In the genomic region with DNA sequence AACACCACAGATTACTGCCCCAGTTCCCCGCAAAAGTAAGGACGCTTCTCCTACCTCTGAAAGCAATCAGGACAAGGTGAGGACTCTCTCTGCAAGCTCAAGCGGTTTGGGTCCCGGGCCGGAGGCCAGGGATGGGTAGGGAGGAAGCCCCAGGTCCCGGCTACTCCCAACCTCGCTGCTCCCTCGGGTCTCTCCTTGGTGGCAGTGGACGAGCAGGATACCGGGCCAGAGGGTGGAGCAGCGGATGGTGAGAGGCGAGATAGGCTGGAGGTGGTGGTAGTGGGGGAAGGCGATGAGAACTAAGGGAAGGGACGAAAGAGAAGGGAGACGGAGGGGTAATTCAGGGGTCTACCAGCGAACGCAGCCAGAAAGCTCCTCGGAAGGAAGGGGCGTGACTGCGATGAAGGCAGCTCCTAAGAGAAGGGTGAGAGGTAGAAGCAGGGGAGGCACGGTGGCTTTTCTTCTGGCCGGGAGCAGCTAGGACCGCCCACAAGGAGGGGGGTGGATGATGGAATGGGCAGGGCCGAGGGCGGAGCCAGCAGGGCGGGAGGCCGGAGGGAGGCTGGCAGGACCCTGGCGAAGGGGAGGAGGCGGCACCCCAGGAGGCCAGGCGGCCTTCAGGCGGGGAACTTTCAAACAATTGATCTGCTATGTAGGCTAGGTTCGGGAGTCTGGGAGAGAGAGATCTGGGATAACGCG, we compare ENCODE assay signal across 7 mouse cellular contexts. TPM values are rescaled to one million over a fixed set of nuclear protein-coding genes. Genes with fewer than 3 reads are reported as not detected.
DNase-seq lines count a peak whose midpoint lies in the region; ATAC-seq and TF ChIP-seq lines count a peak whose summit lies in the region.

TSS of gene Amot (minus strand) at position 465 of the 699 bp plus-strand sequence.

- no peaks in the 10 kb centered on the region for H3K9me3 ChIP-seq in embryonic facial prominence, embryonic 13.5 days
- H3K9me3 ChIP-seq in limb, embryonic 14.5 days (ENCODE audit: control insufficient read depth, low read length), result no peaks in the 10 kb centered on the region
- H3K9me3 ChIP-seq in midbrain, embryonic 16.5 days (replicated peaks; ENCODE audit: control insufficient read depth, low read length, poor library complexity, severe bottlenecking), result no peaks in the 10 kb centered on the region

- peak; percentile 89 to 92 for DNase-seq in heart, adult 18-20 months
- peak; percentile 92 for DNase-seq in kidney, adult 2 months
- peak; percentile 79 for DNase-seq in limb, embryonic 14.5 days (ENCODE audit: low spot score)
- peak; percentile 37 to 73 for DNase-seq in spleen, postnatal 10 days (ENCODE audit: low spot score in 2 of 2)

- TF ChIP-seq CTCF in bone marrow, adult 2 months (IDR thresholded peaks at IDR 0.05; ENCODE audit: control insufficient read depth, insufficient read depth, low read length), result no peak
- no peak for TF ChIP-seq CTCF in kidney, adult 2 months (conservative IDR thresholded peaks at IDR 0.05; ENCODE audit: insufficient read depth, insufficient read length, low read depth, low read length)

- no peak within 1 kb of the TSS for H3K27ac ChIP-seq in bone marrow, adult 2 months (ENCODE audit: control insufficient read depth, insufficient read depth, low read depth, low read length, poor library complexity)
- peak within 1 kb of the TSS; percentile 75 for H3K27ac ChIP-seq in embryonic facial prominence, embryonic 13.5 days
- H3K27ac ChIP-seq in kidney, adult 2 months (ENCODE audit: insufficient read depth, low read depth, low read length), result peak within 1 kb of the TSS; percentile 58; the same call in 1 of the 2 replicates
- peak within 1 kb of the TSS; percentile 71 for H3K27ac ChIP-seq in limb, embryonic 14.5 days (replicated peaks; ENCODE audit: low read depth, low read length)
- no peak within 1 kb of the TSS for H3K27ac ChIP-seq in midbrain, embryonic 16.5 days (ENCODE audit: low read length)

- peaks cover 10% of the 10 kb centered on the region for H3K27me3 ChIP-seq in embryonic facial prominence, embryonic 13.5 days
- no peaks in the 10 kb centered on the region for H3K27me3 ChIP-seq in kidney, adult 2 months (replicated peaks; ENCODE audit: control insufficient read depth, insufficient read depth, low read length)
- H3K27me3 ChIP-seq in limb, embryonic 14.5 days (ENCODE audit: control insufficient read depth, insufficient read depth, low read length), result no peaks in the 10 kb centered on the region
- H3K27me3 ChIP-seq in midbrain, embryonic 16.5 days (ENCODE audit: control insufficient read depth, insufficient read depth, low read depth, low read length), result no peaks in the 10 kb centered on the region

- peak; percentile 24; the same call in 1 of the 2 replicates for TF ChIP-seq POLR2A in bone marrow, adult 2 months (IDR thresholded peaks at IDR 0.05; ENCODE audit: borderline replicate concordance, control insufficient read depth, low read depth, low read length)
- peak; percentile 65 for TF ChIP-seq POLR2A in kidney, adult 2 months (IDR thresholded peaks at IDR 0.05; ENCODE audit: low read depth, low read length)
- no peak for TF ChIP-seq POLR2A in limb, embryonic 14.5 days (IDR thresholded peaks at IDR 0.05; ENCODE audit: borderline replicate concordance, extremely low read depth, insufficient read depth, insufficient read length)

- peak within 1 kb of the TSS; percentile 75 for H3K4me3 ChIP-seq in bone marrow, adult 2 months (replicated peaks; ENCODE audit: control insufficient read depth, low read depth, low read length)
- peak within 1 kb of the TSS; percentile 61 for H3K4me3 ChIP-seq in embryonic facial prominence, embryonic 13.5 days
- peak within 1 kb of the TSS; percentile 89 for H3K4me3 ChIP-seq in kidney, adult 2 months (ENCODE audit: insufficient read depth, low read depth, low read length)
- peak within 1 kb of the TSS; percentile 54 for H3K4me3 ChIP-seq in limb, embryonic 14.5 days (replicated peaks; ENCODE audit: low read length)
- peak within 1 kb of the TSS; percentile 57 for H3K4me3 ChIP-seq in midbrain, embryonic 16.5 days (ENCODE audit: low read depth, low read length)

- 15% methylated on average over 34 of the region's 34 CpGs for WGBS in bone marrow, adult 2 months
- WGBS in embryonic facial prominence, embryonic 13.5 days, result 17% methylated on average over 33 of the region's 34 CpGs
- WGBS in kidney, adult 2 months, result 2% methylated on average over 32 of the region's 34 CpGs
- 20% methylated on average over 33 of the region's 34 CpGs for WGBS in limb, embryonic 14.5 days
- WGBS in midbrain, embryonic 16.5 days, result 21% methylated on average over 34 of the region's 34 CpGs

- ATAC-seq in embryonic facial prominence, embryonic 13.5 days (ENCODE audit: insufficient number of reproducible peaks, insufficient read depth, low FRiP score, low TSS enrichment, low read depth), result peak; percentile 90
- ATAC-seq in limb, embryonic 14.5 days (ENCODE audit: low FRiP score, low read depth), result peak; percentile 92
- peak; percentile 92 for ATAC-seq in midbrain, embryonic 16.5 days

- peak within 1 kb of the TSS; percentile 60 for H3K4me2 ChIP-seq in embryonic facial prominence, embryonic 13.5 days
- peak within 1 kb of the TSS; percentile 58 for H3K4me2 ChIP-seq in limb, embryonic 14.5 days (replicated peaks; ENCODE audit: low read depth, low read length, severe bottlenecking)
- peak within 1 kb of the TSS; percentile 61 for H3K4me2 ChIP-seq in midbrain, embryonic 16.5 days (ENCODE audit: low read length)

- no peaks in the 10 kb centered on the region for H3K4me1 ChIP-seq in bone marrow, adult 2 months (ENCODE audit: control insufficient read depth, insufficient read depth, low read length)
- 0 out of 2 replicates have a peak, but pooled peaks cover 6% of the 10 kb centered on the region for H3K4me1 ChIP-seq in embryonic facial prominence, embryonic 13.5 days
- H3K4me1 ChIP-seq in kidney, adult 2 months (ENCODE audit: control insufficient read depth, insufficient read depth, low read length), result no peaks in the 10 kb centered on the region; the same call in 1 of the 2 replicates
- H3K4me1 ChIP-seq in limb, embryonic 14.5 days (ENCODE audit: control insufficient read depth, insufficient read depth, low read length), result no peaks in the 10 kb centered on the region; the same call in 1 of the 2 replicates
- H3K4me1 ChIP-seq in midbrain, embryonic 16.5 days (ENCODE audit: control insufficient read depth, insufficient read depth, low read length), result no peaks in the 10 kb centered on the region

- no peaks in the 10 kb centered on the region for H3K36me3 ChIP-seq in embryonic facial prominence, embryonic 13.5 days
- no peaks in the 10 kb centered on the region for H3K36me3 ChIP-seq in kidney, adult 2 months (ENCODE audit: control insufficient read depth, insufficient read depth, low read length)
- no peaks in the 10 kb centered on the region for H3K36me3 ChIP-seq in limb, embryonic 14.5 days (ENCODE audit: control insufficient read depth, insufficient read depth, low read length)
- H3K36me3 ChIP-seq in midbrain, embryonic 16.5 days (ENCODE audit: control insufficient read depth, insufficient read depth, low read length), result no peaks in the 10 kb centered on the region

- H3K9ac ChIP-seq in embryonic facial prominence, embryonic 13.5 days, result peak within 1 kb of the TSS; percentile 78
- peak within 1 kb of the TSS; percentile 63 for H3K9ac ChIP-seq in limb, embryonic 14.5 days (ENCODE audit: low read depth, low read length, severe bottlenecking)
- H3K9ac ChIP-seq in midbrain, embryonic 16.5 days (ENCODE audit: low read depth, low read length), result peak within 1 kb of the TSS; percentile 65

RNA-seq across cellular contexts. Expression of gene Amot, which starts in this region (rescaled TPM):
- polyA plus RNA-seq in bone marrow, adult 2 months (2011; ENCODE audit: insufficient read depth, insufficient read length, low replicate concordance, missing spikeins), result 0.49 and 1.6 TPM in 2 replicates
- polyA plus RNA-seq in embryonic facial prominence, embryonic 13.5 days (2015; fragmentation: Nextera tagmentation; extraction: Ambion mirVana), result 27.2 and 30.7 TPM in 2 replicates
- total RNA-seq in heart, adult 18-20 months (2021), result 10 to 100 TPM in 1 of 2 experiments, 1 to 10 TPM in 1; 8.2 to 11.7 TPM
- 23.4 and 24.6 TPM in 2 replicates for polyA plus RNA-seq in kidney, adult 2 months (2012; rRNA removed)
- polyA plus RNA-seq in limb, embryonic 14.5 days (2012; rRNA removed), result 54.0 and 76.4 TPM in 2 replicates
- polyA plus RNA-seq in limb, embryonic 14.5 days (2014; fragmentation: Nextera tagmentation; extraction: Ambion mirVana), result 29.7 and 35.5 TPM in 2 replicates
- polyA plus RNA-seq in midbrain, embryonic 16.5 days (2015; fragmentation: Nextera tagmentation; extraction: Ambion mirVana), result 7.9 and 9.2 TPM in 2 replicates

Comparison
In these comparisons a context has a peak if more than half of its experiments do, and no peak if none do; other contexts are left out.
1. H3K27ac ChIP-seq: peak in embryonic facial prominence, embryonic 13.5 days (single experiment), kidney, adult 2 months (single experiment) and limb, embryonic 14.5 days (single experiment); none in bone marrow, adult 2 months (single experiment) and midbrain, embryonic 16.5 days (single experiment).
2. Peak in every context shown above with its lines, with median percentiles within 50 percentile points of each other: H3K4me3 ChIP-seq, ATAC-seq, H3K4me2 ChIP-seq, H3K9ac ChIP-seq and DNase-seq.